ENCODE assay signal across 8 mouse cellular contexts in the genomic region with DNA sequence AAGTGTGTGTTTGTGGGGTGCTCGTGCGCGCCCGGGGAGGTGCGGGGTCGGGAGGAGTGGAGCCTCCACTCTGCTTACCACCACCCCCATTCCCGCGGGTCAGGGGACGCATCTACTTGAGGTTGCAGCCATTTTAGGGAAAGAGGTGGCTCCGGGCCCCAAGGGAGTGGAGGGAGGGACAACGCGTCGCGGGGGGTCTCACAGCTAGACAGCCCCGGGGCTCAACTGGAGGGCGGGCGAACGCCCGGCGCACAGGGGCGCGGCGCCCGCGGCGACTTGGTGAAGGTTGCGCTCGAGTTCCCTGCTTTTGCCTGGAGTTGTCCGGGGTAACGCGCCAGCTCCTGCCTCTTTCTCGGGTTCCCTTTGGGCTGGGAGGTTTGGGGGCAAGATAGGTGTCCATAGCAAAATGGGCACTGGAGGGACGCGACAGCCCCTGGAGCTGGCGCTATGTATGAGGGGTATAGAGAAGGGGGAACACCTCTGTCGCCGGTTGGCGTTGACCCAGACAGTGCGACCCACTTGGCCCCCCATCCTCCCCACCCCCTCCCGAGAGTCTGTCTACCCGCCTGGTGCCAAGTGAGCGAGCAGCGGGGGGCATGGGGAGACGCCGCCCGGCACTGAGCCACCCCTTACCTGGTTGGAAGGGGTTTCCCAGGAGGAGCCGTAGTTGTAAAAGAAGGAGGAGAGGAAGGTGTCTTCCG.
DNase-seq lines count a peak whose midpoint lies in the region; ATAC-seq and TF ChIP-seq lines count a peak whose summit lies in the region.

No protein-coding gene starts in this region.

- peak; percentile 21 for ATAC-seq in hindbrain, embryonic 11.5 days (ENCODE audit: low FRiP score)

- H3K27me3 ChIP-seq in hindbrain, embryonic 11.5 days (ENCODE audit: control insufficient read depth, insufficient read depth, low read length) = peaks cover 39% of the 10 kb centered on the region
- peaks cover 81% of the 10 kb centered on the region for H3K27me3 ChIP-seq in limb, embryonic 10.5 days (ENCODE audit: low read depth, poor library complexity, severe bottlenecking)

- H3K9ac ChIP-seq in hindbrain, embryonic 11.5 days (ENCODE audit: low read depth, low read length) = peak overlapping the region; percentile 35; the same call in 1 of the 2 replicates

- H3K9me3 ChIP-seq in hindbrain, embryonic 11.5 days (ENCODE audit: control insufficient read depth, low read length) = no peaks in the 10 kb centered on the region
- no peaks in the 10 kb centered on the region for H3K9me3 ChIP-seq in limb, embryonic 10.5 days (replicated peaks)

- peak overlapping the region; percentile 60 for H3K4me3 ChIP-seq in hindbrain, embryonic 11.5 days (ENCODE audit: low read depth, low read length)
- peak overlapping the region; percentile 75 for H3K4me3 ChIP-seq in limb, embryonic 10.5 days
- peak overlapping the region; percentile 87 for H3K4me3 ChIP-seq in olfactory bulb, adult 2 months (ENCODE audit: insufficient read depth, low read depth, low read length)

- DNase-seq in adrenal gland, adult 2 months = peak; percentile 20
- DNase-seq in adrenal gland, postnatal 14 days = no peak
- peak; percentile 18 for DNase-seq in CD4-positive helper T cell, adult 2 months (ENCODE audit: low read depth, low spot score)
- peak; percentile 21 for DNase-seq in embryo, embryonic 10 days (ENCODE audit: low spot score)
- DNase-seq in hindbrain, embryonic 11.5 days (ENCODE audit: low spot score) = peak; percentile 62
- DNase-seq in limb, embryonic 10.5 days (ENCODE audit: low spot score) = peak; percentile 62
- DNase-seq in ovary, adult 18-20 months (ENCODE audit: low spot score) = no peak

- peak overlapping the region; percentile 99 for H3K4me2 ChIP-seq in hindbrain, embryonic 11.5 days (replicated peaks; ENCODE audit: low read depth, low read length)

- 0 out of 2 replicates have a peak, but pooled peaks cover 2% of the 10 kb centered on the region for H3K4me1 ChIP-seq in hindbrain, embryonic 11.5 days (replicated peaks; ENCODE audit: control insufficient read depth, insufficient read depth, low read length)
- H3K4me1 ChIP-seq in limb, embryonic 10.5 days = peaks cover 45% of the 10 kb centered on the region
- H3K4me1 ChIP-seq in olfactory bulb, adult 2 months (ENCODE audit: control insufficient read depth, insufficient read depth, low read length) = peaks cover 5% of the 10 kb centered on the region

- under 1% methylated on average over 47 of the region's 48 CpGs for WGBS in hindbrain, embryonic 11.5 days
- under 1% methylated on average over 48 of the region's 48 CpGs for WGBS in limb, embryonic 10.5 days
- WGBS in olfactory bulb, adult 2 months = 1% methylated on average over 48 of the region's 48 CpGs

- TF ChIP-seq POLR2A in olfactory bulb, adult 2 months (IDR thresholded peaks at IDR 0.05; ENCODE audit: insufficient read depth, low read depth, low read length) = no peak

- TF ChIP-seq CTCF in olfactory bulb, adult 2 months (IDR thresholded peaks at IDR 0.05; ENCODE audit: insufficient read depth, low read depth, low read length) = no peak

- H3K27ac ChIP-seq in hindbrain, embryonic 11.5 days (ENCODE audit: low read depth, low read length) = no peak overlapping the region
- H3K27ac ChIP-seq in limb, embryonic 10.5 days = peak overlapping the region; percentile 50
- peak overlapping the region; percentile 59 for H3K27ac ChIP-seq in olfactory bulb, adult 2 months (ENCODE audit: insufficient read depth, low read depth, low read length)

- H3K36me3 ChIP-seq in hindbrain, embryonic 11.5 days (ENCODE audit: control insufficient read depth, insufficient read depth, low read length) = no peaks in the 10 kb centered on the region
- H3K36me3 ChIP-seq in limb, embryonic 10.5 days = no peaks in the 10 kb centered on the region

Comparison
In these comparisons a context has a peak if more than half of its experiments do, and no peak if none do; other contexts are left out.
1. DNase-seq: peak in adrenal gland, adult 2 months (single experiment), CD4-positive helper T cell, adult 2 months (single experiment), embryo, embryonic 10 days (single experiment), hindbrain, embryonic 11.5 days (single experiment) and limb, embryonic 10.5 days (single experiment); none in adrenal gland, postnatal 14 days (single experiment) and ovary, adult 18-20 months (single experiment).
2. Peak in every context shown above with its lines, with median percentiles within 50 percentile points of each other: H3K4me3 ChIP-seq.